Mouse (Mus musculus): Measurements from ENCODE around the gene Mapre1. TPM values are rescaled to one million over a fixed set of nuclear protein-coding genes. Genes with fewer than 3 reads are reported as not detected.
"Not testable (repeated sequence)": the region's sequence is repeated elsewhere in the genome, so short reads cannot be mapped to it uniquely, and the experiment has no call there.

Gene Mapre1
- total and polyA plus RNA-seq, 3 experiments = 3.5 to 221 (median 89.8) TPM

- no peak for DNase-seq (ENCODE audit: low spot score)
- H3K4me1 ChIP-seq (ENCODE audit: insufficient read depth, low read depth, low read length) = no peaks in the 10 kb centered on the region
- peaks cover 34% of the 10 kb centered on the region for H3K27me3 ChIP-seq (ENCODE audit: insufficient read depth, low read length)
- no peaks in the 10 kb centered on the region for H3K36me3 ChIP-seq (replicated peaks)
- TF ChIP-seq TAL1 (conservative IDR thresholded peaks at IDR 0.05; ENCODE audit: low read depth, low read length) (no peak), POLR2AphosphoS5 (IDR thresholded peaks at IDR 0.05; ENCODE audit: insufficient replicate concordance, low read depth, low read length) (no peak), CTCF (IDR thresholded peaks at IDR 0.05; ENCODE audit: low read depth, low read length) (no peak), GATA2 (IDR thresholded peaks at IDR 0.05; ENCODE audit: borderline replicate concordance, low read depth, low read length) (no peak), GATA1 (IDR thresholded peaks at IDR 0.05; ENCODE audit: borderline replicate concordance, low read length) (no peak)
- no peak overlapping the region for H3K4me3 ChIP-seq (ENCODE audit: low read depth, low read length)
- no peaks in the 10 kb centered on the region for H3K9me3 ChIP-seq (replicated peaks)
- no peak for ATAC-seq (ENCODE audit: extremely low read depth, insufficient number of reproducible peaks, low FRiP score, poor library complexity, severe bottlenecking)
Observed at GRCm38 (mm10) chr2:153784668-153785067, 43.6 kb downstream of the Mapre1 start.

- no peak for DNase-seq (ENCODE audit: low spot score)
- Histone ChIP-seq H3K9me3 (replicated peaks) (no peaks in the 10 kb centered on the region), H3K4me3 (ENCODE audit: low read depth, low read length) (no peak overlapping the region), H3K27me3 (ENCODE audit: insufficient read depth, low read length) (peaks cover 42% of the 10 kb centered on the region), H3K36me3 (replicated peaks) (no peaks in the 10 kb centered on the region), H3K4me1 (ENCODE audit: insufficient read depth, low read depth, low read length) (no peaks in the 10 kb centered on the region)
- TF ChIP-seq POLR2AphosphoS5 (IDR thresholded peaks at IDR 0.05; ENCODE audit: insufficient replicate concordance, low read depth, low read length) = no peak
- no peak for TF ChIP-seq GATA2 (IDR thresholded peaks at IDR 0.05; ENCODE audit: borderline replicate concordance, low read depth, low read length)
- TF ChIP-seq CTCF (IDR thresholded peaks at IDR 0.05; ENCODE audit: low read depth, low read length) = no peak
- TF ChIP-seq GATA1 (IDR thresholded peaks at IDR 0.05; ENCODE audit: borderline replicate concordance, low read length) = no peak
- no peak for TF ChIP-seq TAL1 (conservative IDR thresholded peaks at IDR 0.05; ENCODE audit: low read depth, low read length)
- no peak for ATAC-seq (ENCODE audit: extremely low read depth, insufficient number of reproducible peaks, low FRiP score, poor library complexity, severe bottlenecking)
Observed at GRCm38 (mm10) chr2:153793366-153793765, 52.3 kb downstream of the Mapre1 start.

GRCm38 (mm10) chr2:153795090-153795489 lies 54.0 kb downstream of the Mapre1 start:
- ATAC-seq (ENCODE audit: extremely low read depth, insufficient number of reproducible peaks, low FRiP score, poor library complexity, severe bottlenecking) (no peak), DNase-seq (ENCODE audit: low spot score) (peak; percentile 8)
- Histone ChIP-seq H3K36me3 (replicated peaks) (no peaks in the 10 kb centered on the region), H3K4me1 (ENCODE audit: insufficient read depth, low read depth, low read length) (no peaks in the 10 kb centered on the region), H3K27me3 (ENCODE audit: insufficient read depth, low read length) (peaks cover 34% of the 10 kb centered on the region), H3K9me3 (replicated peaks) (no peaks in the 10 kb centered on the region), H3K4me3 (ENCODE audit: low read depth, low read length) (no peak overlapping the region)
- TF ChIP-seq GATA2 (IDR thresholded peaks at IDR 0.05; ENCODE audit: borderline replicate concordance, low read depth, low read length) (no peak), TAL1 (conservative IDR thresholded peaks at IDR 0.05; ENCODE audit: low read depth, low read length) (no peak), POLR2AphosphoS5 (IDR thresholded peaks at IDR 0.05; ENCODE audit: insufficient replicate concordance, low read depth, low read length) (no peak), CTCF (IDR thresholded peaks at IDR 0.05; ENCODE audit: low read depth, low read length) (no peak), GATA1 (IDR thresholded peaks at IDR 0.05; ENCODE audit: borderline replicate concordance, low read length) (no peak)

- H3K9me3 ChIP-seq (replicated peaks); H3K4me1 ChIP-seq (ENCODE audit: insufficient read depth, low read depth, low read length); H3K4me3 ChIP-seq (ENCODE audit: low read depth, low read length); ATAC-seq (ENCODE audit: extremely low read depth, insufficient number of reproducible peaks, low FRiP score, poor library complexity, severe bottlenecking); DNase-seq (ENCODE audit: low spot score); H3K36me3 ChIP-seq (replicated peaks): not testable (repeated sequence)
- H3K27me3 ChIP-seq (ENCODE audit: insufficient read depth, low read length) = peaks cover 27% of the 10 kb centered on the region
Observed at GRCm38 (mm10) chr2:153807464-153807863, 66.4 kb downstream of the Mapre1 start.

- Histone ChIP-seq H3K27me3 (ENCODE audit: insufficient read depth, low read length) (peaks cover 32% of the 10 kb centered on the region), H3K9me3 (replicated peaks) (no peaks in the 10 kb centered on the region), H3K36me3 (replicated peaks) (no peaks in the 10 kb centered on the region), H3K4me3 (ENCODE audit: low read depth, low read length) (no peak overlapping the region), H3K4me1 (ENCODE audit: insufficient read depth, low read depth, low read length) (no peaks in the 10 kb centered on the region)
- no peak for TF ChIP-seq GATA2 (IDR thresholded peaks at IDR 0.05; ENCODE audit: borderline replicate concordance, low read depth, low read length)
- no peak for TF ChIP-seq CTCF (IDR thresholded peaks at IDR 0.05; ENCODE audit: low read depth, low read length)
- TF ChIP-seq POLR2AphosphoS5 (IDR thresholded peaks at IDR 0.05; ENCODE audit: insufficient replicate concordance, low read depth, low read length) = no peak
- no peak for TF ChIP-seq GATA1 (IDR thresholded peaks at IDR 0.05; ENCODE audit: borderline replicate concordance, low read length)
- no peak for TF ChIP-seq TAL1 (conservative IDR thresholded peaks at IDR 0.05; ENCODE audit: low read depth, low read length)
- no peak for ATAC-seq (ENCODE audit: extremely low read depth, insufficient number of reproducible peaks, low FRiP score, poor library complexity, severe bottlenecking)
- no peak for DNase-seq (ENCODE audit: low spot score)
Observed at GRCm38 (mm10) chr2:153808146-153808545, 67.1 kb downstream of the Mapre1 start.

- DNase-seq (ENCODE audit: low spot score) (no peak), ATAC-seq (ENCODE audit: extremely low read depth, insufficient number of reproducible peaks, low FRiP score, poor library complexity, severe bottlenecking) (no peak)
- Histone ChIP-seq H3K4me3 (ENCODE audit: low read depth, low read length) (no peak overlapping the region), H3K27me3 (ENCODE audit: insufficient read depth, low read length) (peaks cover 32% of the 10 kb centered on the region), H3K36me3 (replicated peaks) (no peaks in the 10 kb centered on the region), H3K4me1 (ENCODE audit: insufficient read depth, low read depth, low read length) (no peaks in the 10 kb centered on the region), H3K9me3 (replicated peaks) (no peaks in the 10 kb centered on the region)
- TF ChIP-seq CTCF (IDR thresholded peaks at IDR 0.05; ENCODE audit: low read depth, low read length) = no peak
- TF ChIP-seq POLR2AphosphoS5 (IDR thresholded peaks at IDR 0.05; ENCODE audit: insufficient replicate concordance, low read depth, low read length) = no peak
- TF ChIP-seq GATA2 (IDR thresholded peaks at IDR 0.05; ENCODE audit: borderline replicate concordance, low read depth, low read length) = no peak
- no peak for TF ChIP-seq TAL1 (conservative IDR thresholded peaks at IDR 0.05; ENCODE audit: low read depth, low read length)
- no peak for TF ChIP-seq GATA1 (IDR thresholded peaks at IDR 0.05; ENCODE audit: borderline replicate concordance, low read length)
Observed at GRCm38 (mm10) chr2:153808841-153809240, 67.8 kb downstream of the Mapre1 start.

- Histone ChIP-seq H3K4me1 (ENCODE audit: insufficient read depth, low read depth, low read length) (no peaks in the 10 kb centered on the region), H3K27me3 (ENCODE audit: insufficient read depth, low read length) (peaks cover 32% of the 10 kb centered on the region), H3K36me3 (replicated peaks) (no peaks in the 10 kb centered on the region), H3K9me3 (replicated peaks) (no peaks in the 10 kb centered on the region), H3K4me3 (ENCODE audit: low read depth, low read length) (no peak overlapping the region)
- TF ChIP-seq CTCF (IDR thresholded peaks at IDR 0.05; ENCODE audit: low read depth, low read length) (no peak), POLR2AphosphoS5 (IDR thresholded peaks at IDR 0.05; ENCODE audit: insufficient replicate concordance, low read depth, low read length) (no peak), GATA1 (IDR thresholded peaks at IDR 0.05; ENCODE audit: borderline replicate concordance, low read length) (no peak), GATA2 (IDR thresholded peaks at IDR 0.05; ENCODE audit: borderline replicate concordance, low read depth, low read length) (no peak), TAL1 (conservative IDR thresholded peaks at IDR 0.05; ENCODE audit: low read depth, low read length) (no peak)
- DNase-seq (ENCODE audit: low spot score) (no peak), ATAC-seq (ENCODE audit: extremely low read depth, insufficient number of reproducible peaks, low FRiP score, poor library complexity, severe bottlenecking) (no peak)
Observed at GRCm38 (mm10) chr2:153809921-153810320, 68.8 kb downstream of the Mapre1 start.

All from G1E (cell line).